Mouse (Mus musculus) left cerebral cortex, adult 2 months (tissue): ENCODE results near the gene Ntrk3. TPM values are rescaled to one million over a fixed set of nuclear protein-coding genes. Genes with fewer than 3 reads are reported as not detected.

Experiments used
- DNase-seq, 2 experiments: peaks; one replicate each; pipeline ENCODE4 v3.0.0; 2021 to 2022; ENCODE audit warnings: low spot score in 2 of 2, mixed read lengths in 1 of 2; ENCODE audit errors: extremely low spot score in 1 of 2
- H3K27ac ChIP-seq: fragments of 200-600 bp; 2 replicates; pipeline ENCODE4 v1.8.1; 2022
- H3K4me3 ChIP-seq: fragments of 200-600 bp; 2 replicates; pipeline ENCODE4 v1.8.1; 2022
- CTCF ChIP-seq: fragments of 200-600 bp; IDR thresholded peaks from 2 replicates; pipeline ENCODE4 v1.8.1; 2022; ENCODE audit warnings: antibody characterized with exemption, mild to moderate bottlenecking, moderate library complexity
- intact Hi-C: fragments of 180-260 bp; cut with DNase I; formaldehyde crosslinking; loops from one replicate; pipeline ENCODE4 v1.15.1; 2025
- total RNA-seq, 2 experiments: library from RNA; stranded (reverse); gene quantifications; 2 replicates each; pipeline ENCODE4 v1.2.3; 2021

The Ntrk3 gene
- total RNA-seq, 2 experiments from 2014 or later, result 173 to 179 TPM

GRCm38 (mm10) chr7:78660832-78661231 is 77.0 kb downstream of the Ntrk3 start:
- DNase-seq, result peak; percentile 40 to 62
- no peak overlapping the region for H3K4me3 ChIP-seq
- no peak for TF ChIP-seq CTCF
- intact Hi-C loops, result loop anchor here (1.0 to 2.0 kb wide), 4 partner anchors 30 to 70 kb away; no protein-coding TSS in a partner anchor
- H3K27ac ChIP-seq, result peak overlapping the region; percentile 13; the same call in 1 of the 2 replicates

GRCm38 (mm10) chr7:78659846-78660245 is 78.0 kb downstream of the Ntrk3 start:
- no peak for DNase-seq
- H3K4me3 ChIP-seq, result no peak overlapping the region
- intact Hi-C loops, result loop anchor here (1.0 to 2.0 kb wide), 3 partner anchors 31 to 71 kb away; no protein-coding TSS in a partner anchor
- no peak for TF ChIP-seq CTCF
- H3K27ac ChIP-seq, result no peak overlapping the region

GRCm38 (mm10) chr7:78658026-78658425 is 79.8 kb downstream of the Ntrk3 start:
- no peak for TF ChIP-seq CTCF
- peak in 1 of 2 experiments; percentile 19 for DNase-seq
- no peak overlapping the region for H3K27ac ChIP-seq
- H3K4me3 ChIP-seq, result no peak overlapping the region
- intact Hi-C loops, result no loop called here

GRCm38 (mm10) chr7:78656181-78656580 is 81.6 kb downstream of the Ntrk3 start:
- Histone ChIP-seq H3K4me3 (no peak overlapping the region), H3K27ac (no peak overlapping the region)
- intact Hi-C loops, result no loop called here
- no peak for DNase-seq
- TF ChIP-seq CTCF, result no peak

- no peak overlapping the region for H3K27ac ChIP-seq
- intact Hi-C loops, result no loop called here
- no peak for DNase-seq
- no peak overlapping the region for H3K4me3 ChIP-seq
- peak; percentile 17 for TF ChIP-seq CTCF
These were observed 84.1 kb downstream of the Ntrk3 start for GRCm38 (mm10) chr7:78653686-78654085.

GRCm38 (mm10) chr7:78652296-78652695 is 85.5 kb downstream of the Ntrk3 start:
- DNase-seq, result no peak
- Histone ChIP-seq H3K27ac (no peak overlapping the region), H3K4me3 (no peak overlapping the region)
- intact Hi-C loops, result no loop called here
- TF ChIP-seq CTCF, result peak; percentile 27

GRCm38 (mm10) chr7:78651540-78651939 is 86.3 kb downstream of the Ntrk3 start:
- intact Hi-C loops, result no loop called here
- DNase-seq, result no peak
- Histone ChIP-seq H3K27ac (no peak overlapping the region), H3K4me3 (no peak overlapping the region)
- no peak for TF ChIP-seq CTCF

- no peak for DNase-seq
- Histone ChIP-seq H3K4me3 (no peak overlapping the region), H3K27ac (no peak overlapping the region)
- TF ChIP-seq CTCF, result peak; percentile 53
- intact Hi-C loops, result no loop called here
These were observed 94.1 kb downstream of the Ntrk3 start for GRCm38 (mm10) chr7:78643667-78644066.

- Histone ChIP-seq H3K27ac (no peak overlapping the region), H3K4me3 (no peak overlapping the region)
- intact Hi-C loops, result no loop called here
- no peak for DNase-seq
- TF ChIP-seq CTCF, result no peak
These were observed 114.1 kb downstream of the Ntrk3 start for GRCm38 (mm10) chr7:78623686-78624085.

- no peak for DNase-seq
- H3K27ac ChIP-seq, result no peak overlapping the region
These were observed 116.7 kb downstream of the Ntrk3 start for GRCm38 (mm10) chr7:78621115-78621514.

GRCm38 (mm10) chr7:78619818-78620577 is 117.8 kb downstream of the Ntrk3 start:
- no peak overlapping the region for H3K27ac ChIP-seq
- no peak for DNase-seq
- intact Hi-C loops, result no loop called here
- TF ChIP-seq CTCF, result no peak
- H3K4me3 ChIP-seq, result no peak overlapping the region

More at GRCm38 (mm10) chr7:78621115-78621514, 116.7 kb downstream of the Ntrk3 start:
- H3K4me3 ChIP-seq, result no peak overlapping the region
- intact Hi-C loops, result no loop called here
- TF ChIP-seq CTCF, result no peak

- no peak for DNase-seq
- H3K4me3 ChIP-seq, result no peak overlapping the region
- no peak for TF ChIP-seq CTCF
- intact Hi-C loops, result no loop called here
- no peak overlapping the region for H3K27ac ChIP-seq
These were observed 132.2 kb downstream of the Ntrk3 start for GRCm38 (mm10) chr7:78605538-78606130.
